Mouse (Mus musculus) mature B cell (primary cell): ENCODE measurements around the gene Veph1.

Experiments
- in situ Hi-C: fragments of 300-500 bp; cut with MboI; formaldehyde crosslinking; loops from 2 replicates; pipeline ENCODE4 v1.14.3; 2019

The Veph1 gene

GRCm38 (mm10) chr3:66101809-66102598 lies 194.6 kb downstream of the Veph1 start:
- in situ Hi-C loops, result no loop called here

GRCm38 (mm10) chr3:66101074-66101473 lies 195.6 kb downstream of the Veph1 start:
- in situ Hi-C loops, result no loop called here

GRCm38 (mm10) chr3:66091746-66092145 lies 204.9 kb downstream of the Veph1 start:
- in situ Hi-C loops, result no loop called here

GRCm38 (mm10) chr3:66087608-66088007 lies 209.0 kb downstream of the Veph1 start:
- in situ Hi-C loops, result no loop called here

GRCm38 (mm10) chr3:66083856-66084255 lies 212.8 kb downstream of the Veph1 start:
- in situ Hi-C loops, result no loop called here

- in situ Hi-C loops, result no loop called here
Observed at GRCm38 (mm10) chr3:66083407-66083806, 213.2 kb downstream of the Veph1 start.

GRCm38 (mm10) chr3:66082975-66083374 lies 213.7 kb downstream of the Veph1 start:
- in situ Hi-C loops, result no loop called here

- in situ Hi-C loops, result no loop called here
Observed at GRCm38 (mm10) chr3:66081363-66081736, 215.3 kb downstream of the Veph1 start.

- in situ Hi-C loops, result no loop called here
Observed at GRCm38 (mm10) chr3:66080631-66081362, 215.8 kb downstream of the Veph1 start.

- in situ Hi-C loops, result no loop called here
Observed at GRCm38 (mm10) chr3:66079886-66080285, 216.8 kb downstream of the Veph1 start.

- in situ Hi-C loops, result no loop called here
Observed at GRCm38 (mm10) chr3:66078898-66079537, 217.6 kb downstream of the Veph1 start.

- in situ Hi-C loops, result no loop called here
Observed at GRCm38 (mm10) chr3:66078026-66078721, 218.5 kb downstream of the Veph1 start.

GRCm38 (mm10) chr3:66070274-66070673 lies 226.4 kb downstream of the Veph1 start:
- in situ Hi-C loops, result no loop called here

GRCm38 (mm10) chr3:66063881-66064280 lies 232.8 kb downstream of the Veph1 start:
- in situ Hi-C loops, result no loop called here

GRCm38 (mm10) chr3:66056912-66057311 lies 239.7 kb downstream of the Veph1 start:
- in situ Hi-C loops, result no loop called here

- in situ Hi-C loops, result no loop called here
Observed at GRCm38 (mm10) chr3:66055652-66056051, 241.0 kb downstream of the Veph1 start.

- in situ Hi-C loops, result no loop called here
Observed at GRCm38 (mm10) chr3:66050092-66050886, 246.3 kb downstream of the Veph1 start.

- in situ Hi-C loops, result no loop called here
Observed at GRCm38 (mm10) chr3:66040857-66041494, 255.7 kb downstream of the Veph1 start.

- in situ Hi-C loops, result no loop called here
Observed at GRCm38 (mm10) chr3:66035226-66035625, 261.4 kb downstream of the Veph1 start.

- in situ Hi-C loops, result no loop called here
Observed at GRCm38 (mm10) chr3:66033346-66033745, 263.3 kb downstream of the Veph1 start.

- in situ Hi-C loops, result no loop called here
Observed at GRCm38 (mm10) chr3:66025454-66025853, 271.2 kb downstream of the Veph1 start.
